Mouse (Mus musculus) megakaryocyte, embryonic 14.5 days (primary cell): ENCODE data around the gene 1110008P14Rik.

Experiments used
- FLI1 ChIP-seq: IDR thresholded peaks from 2 replicates; pipeline ENCODE4 v1.6.1; 2012; ENCODE audit warnings: low read length, inconsistent platforms, mixed read lengths
- GATA1 ChIP-seq: IDR thresholded peaks from 3 replicates; pipeline ENCODE4 v1.6.1; 2012; ENCODE audit warnings: mixed read lengths, low read length, inconsistent platforms, borderline replicate concordance

DNA sequence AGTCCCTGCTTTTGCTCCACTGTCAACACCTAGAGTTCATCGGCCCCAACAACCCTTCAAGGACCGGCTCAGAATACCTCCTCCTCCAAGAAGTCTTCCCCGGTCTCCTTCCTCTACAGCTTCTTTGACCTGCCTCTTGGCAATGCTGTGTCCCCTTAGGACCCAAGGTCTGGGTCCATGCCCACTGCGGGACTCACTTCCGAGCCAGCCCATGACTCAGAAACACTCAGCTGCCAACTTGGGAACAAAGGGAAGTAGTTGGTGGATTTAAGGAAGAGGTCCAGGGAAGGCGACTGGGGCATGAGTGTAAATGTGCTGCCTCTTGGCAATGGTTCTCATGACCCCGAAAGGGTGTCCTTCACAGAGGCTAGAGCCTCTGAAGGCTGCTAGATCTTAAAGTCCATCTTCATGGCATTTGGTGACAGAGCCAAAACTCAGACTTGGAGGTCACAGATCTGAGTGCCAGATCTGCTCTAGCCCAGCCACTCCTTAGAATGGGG lies 1.7 kb downstream of the 1110008P14Rik start:
- no peak for TF ChIP-seq GATA1
- no peak for TF ChIP-seq FLI1
